8 mouse cellular contexts compared by ENCODE assay signal in genomic region chr3:82547908-82548721, GRCm38 (mm10). TPM values are rescaled to one million over a fixed set of nuclear protein-coding genes. Genes with fewer than 3 reads are reported as not detected.
DNase-seq lines count a peak whose midpoint lies in the region; ATAC-seq and TF ChIP-seq lines count a peak whose summit lies in the region.

Npy2r (minus strand) TSS chr3:82548084.

- H3K9ac ChIP-seq in forebrain, embryonic 13.5 days, result peak within 1 kb of the TSS; percentile 63
- peak within 1 kb of the TSS; percentile 57 for H3K9ac ChIP-seq in midbrain, embryonic 12.5 days (replicated peaks)

- peak; percentile 16 for DNase-seq in left cerebral cortex, postnatal 25 days (ENCODE audit: low spot score in 2 of 2)
- DNase-seq in left cerebral cortex, postnatal 36 days (ENCODE audit: low spot score in 2 of 2), result no peak
- DNase-seq in brain, embryonic 14.5 days (ENCODE audit: low read depth), result peak; percentile 58
- peak; percentile 18 for DNase-seq in kidney, postnatal 10 days
- DNase-seq in thymus, adult 18-20 months, result no peak

- no peaks in the 10 kb centered on the region for H3K9me3 ChIP-seq in forebrain, embryonic 13.5 days (replicated peaks)
- no peaks in the 10 kb centered on the region for H3K9me3 ChIP-seq in midbrain, embryonic 12.5 days

- ATAC-seq in forebrain, embryonic 13.5 days, result peak; percentile 71
- peak; percentile 79 for ATAC-seq in midbrain, embryonic 12.5 days (ENCODE audit: low FRiP score, low read depth)
- no peak for ATAC-seq in erythroid progenitor cell, adult 5-6 weeks (replicated peaks; ENCODE audit: low FRiP score, poor library complexity, severe bottlenecking)

- H3K36me3 ChIP-seq in forebrain, embryonic 13.5 days (ENCODE audit: poor library complexity, severe bottlenecking), result no peaks in the 10 kb centered on the region
- H3K36me3 ChIP-seq in midbrain, embryonic 12.5 days, result no peaks in the 10 kb centered on the region

- peaks cover 13% of the 10 kb centered on the region for H3K4me1 ChIP-seq in forebrain, embryonic 13.5 days
- 0 out of 2 replicates have a peak, but pooled peaks cover 13% of the 10 kb centered on the region for H3K4me1 ChIP-seq in midbrain, embryonic 12.5 days

- under 1% methylated on average over 32 of the region's 32 CpGs for WGBS in forebrain, embryonic 13.5 days
- under 1% methylated on average over 32 of the region's 32 CpGs for WGBS in midbrain, embryonic 12.5 days

- H3K27me3 ChIP-seq in forebrain, embryonic 13.5 days, result peaks cover 20% of the 10 kb centered on the region
- peaks cover 30% of the 10 kb centered on the region for H3K27me3 ChIP-seq in midbrain, embryonic 12.5 days

- H3K4me3 ChIP-seq in forebrain, embryonic 13.5 days, result peak within 1 kb of the TSS; percentile 47
- peak within 1 kb of the TSS; percentile 48 for H3K4me3 ChIP-seq in midbrain, embryonic 12.5 days

- no peak within 1 kb of the TSS for H3K27ac ChIP-seq in forebrain, embryonic 13.5 days
- no peak within 1 kb of the TSS for H3K27ac ChIP-seq in midbrain, embryonic 12.5 days (replicated peaks)

- no peak for TF ChIP-seq POLR2A in brain, embryonic 14.5 days (IDR thresholded peaks at IDR 0.05; ENCODE audit: borderline replicate concordance, extremely low read depth, insufficient read depth, insufficient read length, poor library complexity, severe bottlenecking)

- peak within 1 kb of the TSS; percentile 88 for H3K4me2 ChIP-seq in forebrain, embryonic 13.5 days
- peak within 1 kb of the TSS; percentile 94 for H3K4me2 ChIP-seq in midbrain, embryonic 12.5 days (replicated peaks)

- intact Hi-C loops in left cerebral cortex, postnatal 25 days (cut with DNase I), result loop anchor here (10.0 kb wide), 1 partner anchor 307 kb away; no protein-coding TSS in a partner anchor
- intact Hi-C loops in left cerebral cortex, postnatal 36 days (cut with DNase I), result loop anchor here (5.0 kb wide), 1 partner anchor 141 kb away; no protein-coding TSS in a partner anchor

- no peak for TF ChIP-seq CTCF in brain, embryonic 14.5 days (IDR thresholded peaks at IDR 0.05; ENCODE audit: borderline replicate concordance, extremely low read depth, insufficient read depth, insufficient read length)

RNA-seq across cellular contexts. Expression of gene Npy2r, which starts in this region (rescaled TPM):
- 1 to 10 TPM; 6.2 to 6.8 TPM for total RNA-seq in left cerebral cortex, postnatal 25 days (2021)
- 1 to 10 TPM; 2.7 to 5.8 TPM for total RNA-seq in left cerebral cortex, postnatal 36 days (2021)
- 1.2 and 1.6 TPM in 2 replicates for polyA plus RNA-seq in brain, embryonic 14.5 days (2012; rRNA removed)
- 0.90 and 1.3 TPM in 2 replicates for polyA plus RNA-seq in forebrain, embryonic 13.5 days (2015; fragmentation: Nextera tagmentation; extraction: Ambion mirVana)
- polyA plus RNA-seq in midbrain, embryonic 12.5 days (2016; fragmentation: Nextera tagmentation; extraction: Ambion mirVana), result 0.13 and 0.24 TPM in 2 replicates
- total RNA-seq in erythroid progenitor cell, adult 5-6 weeks (2015; ENCODE audit: low replicate concordance), result not detected in 2 replicates
- total RNA-seq in erythroid progenitor cell, adult 5-6 weeks (2017; ENCODE audit: low replicate concordance), result not detected in 2 replicates

Comparison
In these comparisons a context has a peak if more than half of its experiments do, and no peak if none do; other contexts are left out.
1. DNase-seq: peak in left cerebral cortex, postnatal 25 days (2 of 2), brain, embryonic 14.5 days (single experiment) and kidney, postnatal 10 days (single experiment); none in left cerebral cortex, postnatal 36 days (0 of 2) and thymus, adult 18-20 months (0 of 2).
2. Peak in ATAC-seq, H3K4me3 ChIP-seq, H3K9ac ChIP-seq and H3K4me2 ChIP-seq in midbrain, embryonic 12.5 days; RNA of the gene not detected or under 1 TPM.